Mouse (Mus musculus) limb, embryonic 14.5 days (tissue): Measurements from ENCODE around the gene Gm19684. TPM values are rescaled to one million over a fixed set of nuclear protein-coding genes. Genes with fewer than 3 reads are reported as not detected.
"Not testable (repeated sequence)": the region's sequence is repeated elsewhere in the genome, so short reads cannot be mapped to it uniquely, and the experiment has no call there.

Experiments used
- ATAC-seq: fragments of 200-750 bp; cut with Nextera tagmentation; 2 replicates; pipeline ENCODE4 v1.8.0; 2017; ENCODE audit warnings: low read depth, moderate number of reproducible peaks, moderate TSS enrichment; ENCODE audit not compliant: low FRiP score
- DNase-seq: peaks from one replicate; pipeline ENCODE4 v3.0.0-alpha.2; 2015; ENCODE audit warnings: low spot score
- H3K27ac ChIP-seq: fragments of 300-500 bp; sonication (generic); replicated peaks from 2 replicates; pipeline ENCODE4 v1.5.1; 2014; ENCODE audit warnings: low read depth, mild to moderate bottlenecking, low read length, moderate library complexity, mixed read lengths
- H3K27me3 ChIP-seq: fragments of 300-500 bp; sonication (generic); 2 replicates; pipeline ENCODE4 v1.6.1; 2014; ENCODE audit warnings: low read length, mixed read lengths; ENCODE audit not compliant: control insufficient read depth, insufficient read depth
- H3K36me3 ChIP-seq: fragments of 300-500 bp; sonication (generic); 2 replicates; pipeline ENCODE4 v1.6.1; 2014; ENCODE audit warnings: mild to moderate bottlenecking, low read length, moderate library complexity, mixed read lengths; ENCODE audit not compliant: control insufficient read depth, insufficient read depth
- H3K4me1 ChIP-seq: fragments of 300-500 bp; sonication (generic); 2 replicates; pipeline ENCODE4 v1.6.1; 2014; ENCODE audit warnings: antibody characterized with exemption, low read length, mixed read lengths; ENCODE audit not compliant: control insufficient read depth, insufficient read depth
- H3K4me2 ChIP-seq: fragments of 300-500 bp; sonication (generic); replicated peaks from 2 replicates; pipeline ENCODE4 v1.6.1; 2014; ENCODE audit warnings: low read depth, mild to moderate bottlenecking, low read length, moderate library complexity; ENCODE audit not compliant: severe bottlenecking
- H3K4me3 ChIP-seq: fragments of 300-500 bp; sonication (generic); replicated peaks from 2 replicates; pipeline ENCODE4 v1.5.1; 2014; ENCODE audit warnings: low read length
- H3K9ac ChIP-seq: fragments of 300-500 bp; sonication (generic); 2 replicates; pipeline ENCODE4 v1.6.1; 2014; ENCODE audit warnings: mild to moderate bottlenecking, low read depth, low read length, moderate library complexity; ENCODE audit not compliant: severe bottlenecking
- H3K9me3 ChIP-seq: fragments of 300-500 bp; sonication (generic); 2 replicates; pipeline ENCODE4 v1.6.1; 2016; ENCODE audit warnings: low read length; ENCODE audit not compliant: control insufficient read depth
- POLR2A ChIP-seq: fragments of 200-500 bp; IDR thresholded peaks from 2 replicates; pipeline ENCODE4 v1.8.0; 2012; ENCODE audit warnings: inconsistent platforms, mild to moderate bottlenecking, moderate library complexity, borderline replicate concordance; ENCODE audit not compliant: insufficient read depth, insufficient read length; ENCODE audit errors: extremely low read depth
- WGBS: fragments of 180-500 bp; shearing (Covaris S2); extraction: QIAGEN DNeasy Blood & Tissue Kit; methylation state at CpG from one replicate; pipeline ENCODE4 v1.1.7; 2014; 5-methylcytosine and 5-hydroxymethylcytosine counted together
- polyA plus RNA-seq, 2 experiments: library from polyadenylated mRNA; depleted of rRNA in 1 of 2; stranded (reverse) in 1 of 2; unstranded in 1 of 2; fragments of >200 nt; fragmentation: Nextera tagmentation in 1 of 2; extraction: Ambion mirVana in 1 of 2; gene quantifications; 2 replicates each; pipeline versions ENCODE4 v1.2.1 to v1.2.3; 2012 to 2014

Gm19684 gene
- polyA plus RNA-seq, 2 experiments, result not detected

DNA sequence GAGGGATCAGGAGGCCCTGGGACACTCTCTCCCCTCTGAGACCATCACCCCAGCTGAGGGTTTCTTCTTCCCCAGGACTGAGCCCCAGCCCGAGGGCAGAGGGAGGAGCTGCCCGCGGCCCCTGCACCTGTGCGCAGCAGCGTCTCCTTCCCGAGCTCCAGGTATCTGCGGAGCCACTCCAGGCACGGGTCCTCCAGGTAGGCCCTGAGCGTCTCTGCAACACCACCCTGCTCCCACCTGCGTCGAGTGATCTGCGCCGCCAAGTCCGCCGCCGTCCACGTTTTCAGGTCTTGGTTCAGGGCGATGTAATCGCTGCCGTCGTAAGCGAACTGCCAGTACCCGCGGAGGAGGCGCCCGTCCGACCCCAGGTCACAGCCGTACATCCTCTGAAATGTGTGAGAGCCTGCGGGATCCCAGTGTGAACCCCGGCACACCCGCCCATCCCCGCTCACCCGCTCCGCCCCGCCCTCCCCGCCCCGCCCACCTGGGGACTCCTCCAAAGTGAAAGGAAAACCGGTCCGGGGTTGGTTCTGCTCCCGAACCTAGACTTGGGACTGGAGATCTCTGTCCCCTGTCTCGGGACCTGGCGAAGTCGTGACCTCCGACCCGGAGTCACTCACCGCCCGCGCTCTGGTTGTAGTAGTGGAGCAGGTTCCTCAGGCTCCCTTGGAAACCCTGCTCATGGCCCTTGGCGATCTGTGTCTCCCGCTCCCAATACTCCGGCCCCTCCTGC is 46.0 kb downstream of the Gm19684 start:
- DNase-seq, result no peak
- H3K4me1 ChIP-seq, result no peaks in the 10 kb centered on the region
- H3K27ac ChIP-seq, result no peak overlapping the region
- no peaks in the 10 kb centered on the region for H3K9me3 ChIP-seq
- peak overlapping the region; percentile 33 for H3K4me3 ChIP-seq
- H3K27me3 ChIP-seq, result peaks cover 41% of the 10 kb centered on the region
- 0% methylated on average over 22 of the region's 51 CpGs for WGBS
- H3K4me2 ChIP-seq, result peak overlapping the region; percentile 44
- H3K36me3 ChIP-seq, result no peaks in the 10 kb centered on the region
- no peak for TF ChIP-seq POLR2A
- no peak for ATAC-seq
- no peak overlapping the region for H3K9ac ChIP-seq

DNA sequence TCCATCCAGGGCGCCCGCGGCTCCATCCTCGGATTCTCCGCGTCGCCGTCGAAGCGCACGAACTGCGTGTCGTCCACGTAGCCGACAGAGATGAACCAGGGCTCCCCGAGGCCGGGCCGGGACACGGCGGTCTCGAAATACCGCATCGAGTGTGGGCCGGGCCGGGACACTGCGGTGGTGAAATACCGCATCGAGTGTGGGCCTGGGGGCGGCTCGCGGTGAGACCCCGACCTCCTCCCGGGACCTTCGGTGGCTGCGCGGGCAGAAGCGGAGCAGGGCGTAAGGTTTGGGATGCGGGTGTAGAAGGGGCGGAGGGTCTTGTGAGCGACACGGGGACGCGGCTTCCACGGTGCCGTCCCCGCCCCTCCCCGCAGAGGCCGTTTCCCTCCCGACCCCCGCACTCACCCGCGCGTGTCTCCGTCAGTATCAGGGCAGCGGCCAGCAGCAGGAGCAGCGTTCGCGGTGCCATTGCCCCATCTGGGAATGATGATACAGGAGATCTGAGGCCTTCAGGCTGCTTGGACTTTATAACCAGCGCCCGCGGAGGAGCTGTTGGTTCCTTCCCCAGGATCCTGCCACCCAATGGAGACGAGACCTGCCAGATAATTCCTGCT is 46.7 kb downstream of the Gm19684 start, which contains the start of gene Gm8909:
Gm8909 (minus strand) TSS at position 499 of the 614 bp plus-strand sequence.
- no peaks in the 10 kb centered on the region for H3K36me3 ChIP-seq
- peak within 1 kb of the TSS; percentile 44 for H3K4me2 ChIP-seq

DNA sequence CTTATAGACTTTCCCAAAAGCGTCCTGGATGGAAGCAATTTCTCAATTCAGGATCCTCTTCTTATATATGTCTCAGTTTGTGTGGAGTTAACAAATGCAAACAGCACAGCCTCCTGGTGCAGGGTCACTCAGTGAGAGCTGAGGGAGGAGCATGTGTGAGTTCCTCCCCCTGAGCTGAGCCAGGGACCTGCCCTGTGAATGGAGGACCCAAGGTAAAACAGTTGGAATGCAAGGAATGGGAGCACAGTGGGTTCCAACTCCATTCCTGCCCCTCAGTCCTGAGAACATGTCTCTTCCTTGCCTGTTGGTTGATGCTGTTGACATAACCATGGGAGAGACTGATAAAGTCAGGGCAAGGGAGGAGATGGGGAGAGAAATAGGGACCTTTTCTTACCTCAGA is 47.6 kb downstream of the Gm19684 start:
- H3K27ac ChIP-seq, H3K4me2 ChIP-seq, H3K36me3 ChIP-seq, ATAC-seq, H3K9ac ChIP-seq, H3K9me3 ChIP-seq, DNase-seq, H3K4me1 ChIP-seq, H3K4me3 ChIP-seq: not testable (repeated sequence)
- WGBS, result no CpG with 5 or more reads among the region's 1 CpGs
- peaks cover 36% of the 10 kb centered on the region for H3K27me3 ChIP-seq

More for the DNA sequence above, 46.7 kb downstream of the Gm19684 start, which contains the start of gene Gm8909:
- Histone ChIP-seq H3K4me3 (peak within 1 kb of the TSS; percentile 33), H3K4me1 (no peaks in the 10 kb centered on the region), H3K27ac (no peak within 1 kb of the TSS), H3K9me3 (no peaks in the 10 kb centered on the region), H3K27me3 (peaks cover 39% of the 10 kb centered on the region), H3K9ac (no peak within 1 kb of the TSS)
- 3% methylated on average over 53 of the region's 63 CpGs for WGBS
- no peak for DNase-seq
- no peak for TF ChIP-seq POLR2A
- no peak for ATAC-seq

DNA sequence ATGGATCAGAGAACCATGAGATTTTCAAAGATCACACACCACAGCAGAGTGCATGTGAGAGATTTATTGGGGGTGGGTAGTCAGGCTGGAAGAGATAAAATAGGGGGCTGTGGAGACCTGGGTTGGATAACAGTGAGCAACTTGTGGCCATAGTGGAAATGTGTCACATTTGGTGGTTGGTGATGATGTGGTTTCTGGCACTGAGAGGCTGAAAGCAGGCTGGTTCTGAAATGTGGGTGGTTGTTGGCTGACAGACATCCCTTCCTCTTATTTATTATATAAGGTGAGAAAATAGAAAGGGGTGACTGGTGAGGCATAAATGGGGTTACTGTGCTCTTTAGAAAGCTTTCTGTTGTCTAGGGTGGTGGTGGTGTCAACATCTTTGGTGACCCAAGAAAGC is 48.3 kb downstream of the Gm19684 start:
- no peak for TF ChIP-seq POLR2A
- no peaks in the 10 kb centered on the region for H3K36me3 ChIP-seq
- H3K4me1 ChIP-seq, result no peaks in the 10 kb centered on the region
- H3K4me2 ChIP-seq, result no peak overlapping the region
- DNase-seq (no peak), ATAC-seq (no peak)
- H3K27me3 ChIP-seq, result peaks cover 29% of the 10 kb centered on the region
- H3K4me3 ChIP-seq, result no peak overlapping the region
- H3K9me3 ChIP-seq, result no peaks in the 10 kb centered on the region
- H3K9ac ChIP-seq, result no peak overlapping the region
- H3K27ac ChIP-seq, result no peak overlapping the region

- 48% methylated on average over 1 of the region's 1 CpGs for WGBS
- Histone ChIP-seq H3K27ac (no peak overlapping the region), H3K36me3 (no peaks in the 10 kb centered on the region), H3K4me3 (no peak overlapping the region), H3K27me3 (peaks cover 23% of the 10 kb centered on the region), H3K9me3 (no peaks in the 10 kb centered on the region), H3K9ac (no peak overlapping the region), H3K4me1 (no peaks in the 10 kb centered on the region), H3K4me2 (no peak overlapping the region)
- no peak for ATAC-seq
- DNase-seq, result no peak
- TF ChIP-seq POLR2A, result no peak
These were observed 48.9 kb downstream of the Gm19684 start for GRCm38 (mm10) chr17:36170287-36170814.

DNA sequence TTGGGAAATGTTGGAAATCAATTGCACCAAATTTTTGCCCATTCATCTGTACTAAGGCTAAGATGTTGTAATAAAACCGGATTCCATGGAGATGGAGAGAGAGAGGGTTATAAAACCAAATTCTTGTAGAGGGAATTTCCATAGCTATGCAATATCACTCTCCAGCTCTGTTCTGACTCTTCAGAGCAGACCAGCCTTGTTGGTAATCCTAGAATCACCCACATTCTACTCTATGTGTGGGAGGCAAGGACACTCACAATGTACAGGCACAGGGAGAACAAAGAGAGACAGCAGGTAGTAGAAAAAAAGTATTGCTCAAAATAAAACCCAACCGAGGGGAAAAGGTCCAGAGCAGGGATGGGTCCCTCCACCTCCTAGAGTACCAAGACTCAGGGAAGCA is 54.7 kb downstream of the Gm19684 start:
- H3K4me3 ChIP-seq, H3K27me3 ChIP-seq, H3K27ac ChIP-seq, H3K36me3 ChIP-seq, H3K4me1 ChIP-seq, DNase-seq, H3K9ac ChIP-seq, H3K4me2 ChIP-seq, ATAC-seq, H3K9me3 ChIP-seq: not testable (repeated sequence)
- WGBS, result no CpG with 5 or more reads among the region's 2 CpGs

DNA sequence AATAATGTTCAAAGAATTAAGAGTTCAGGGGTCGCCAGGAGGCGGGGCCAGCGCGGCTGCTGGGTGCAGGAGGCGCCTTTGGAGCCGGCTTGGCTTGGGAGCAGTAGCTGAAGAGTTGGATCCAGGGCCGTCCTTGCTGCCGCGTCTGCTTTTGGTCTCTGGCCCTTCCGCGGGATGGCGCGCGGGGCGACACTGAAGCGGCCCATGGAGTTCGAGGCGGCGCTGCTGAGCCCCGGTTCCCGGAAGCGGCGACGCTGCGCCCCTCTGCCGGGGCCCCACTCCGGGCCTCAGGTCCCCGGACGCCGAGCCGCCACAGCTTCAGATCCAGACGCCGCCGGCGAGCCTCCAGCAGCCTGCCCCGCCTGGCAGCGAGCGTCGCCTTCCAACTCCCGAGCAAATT is 57.5 kb downstream of the Gm19684 start:
- WGBS, result 0% methylated on average over 40 of the region's 40 CpGs
- Histone ChIP-seq H3K9ac (peak overlapping the region; percentile 40; the same call in 1 of the 2 replicates), H3K4me3 (peak overlapping the region; percentile 35), H3K4me2 (peak overlapping the region; percentile 59), H3K27me3 (peaks cover 11% of the 10 kb centered on the region)
- DNase-seq (peak; percentile 2), ATAC-seq (peak; percentile 34; the same call in 1 of the 2 replicates)
- H3K36me3 ChIP-seq, H3K27ac ChIP-seq, H3K4me1 ChIP-seq, H3K9me3 ChIP-seq: not testable (repeated sequence)
